Mouse (Mus musculus) CH12.LX (cell line): ENCODE results near the gene Slc44a1.

Experiments used
- MAZ ChIP-seq: IDR thresholded peaks from 2 replicates; pipeline ENCODE4 v1.6.1; 2012; ENCODE audit warnings: low read depth, mild to moderate bottlenecking, inconsistent platforms, low read length, improper control_type of control experiment, moderate library complexity
- NELFE ChIP-seq: IDR thresholded peaks from 2 replicates; pipeline ENCODE4 v1.6.1; 2011; ENCODE audit warnings: low read depth, low read length, improper control_type of control experiment
- POLR2A ChIP-seq: IDR thresholded peaks from 2 replicates; pipeline ENCODE4 v1.6.1; 2011; ENCODE audit warnings: low read depth, mild to moderate bottlenecking, improper control_type of control experiment, low read length

DNA sequence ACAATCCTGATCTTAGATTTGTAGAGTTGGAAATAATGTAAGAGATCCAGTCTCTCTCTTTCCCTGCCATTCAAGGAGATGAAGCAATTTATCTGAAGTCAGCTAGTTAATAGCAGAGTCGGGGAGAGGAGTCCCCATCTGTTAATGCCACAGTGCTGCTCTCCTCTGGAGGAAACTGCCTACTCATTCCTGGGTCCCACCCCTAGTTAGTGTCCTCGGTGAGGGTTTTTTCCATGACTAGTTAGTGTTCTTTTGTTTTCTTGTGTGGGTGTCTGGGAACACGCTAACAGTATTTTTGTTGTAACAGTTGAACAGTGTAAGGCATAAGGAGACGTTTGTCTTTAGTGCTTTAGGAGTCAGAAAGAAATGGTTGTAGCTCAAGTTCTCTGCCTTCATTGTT is 38.4 kb downstream of the Slc44a1 start:
- TF ChIP-seq NELFE (no peak), POLR2A (no peak), MAZ (no peak)
